ENCODE assay signal across 7 mouse cellular contexts in the genomic region with DNA sequence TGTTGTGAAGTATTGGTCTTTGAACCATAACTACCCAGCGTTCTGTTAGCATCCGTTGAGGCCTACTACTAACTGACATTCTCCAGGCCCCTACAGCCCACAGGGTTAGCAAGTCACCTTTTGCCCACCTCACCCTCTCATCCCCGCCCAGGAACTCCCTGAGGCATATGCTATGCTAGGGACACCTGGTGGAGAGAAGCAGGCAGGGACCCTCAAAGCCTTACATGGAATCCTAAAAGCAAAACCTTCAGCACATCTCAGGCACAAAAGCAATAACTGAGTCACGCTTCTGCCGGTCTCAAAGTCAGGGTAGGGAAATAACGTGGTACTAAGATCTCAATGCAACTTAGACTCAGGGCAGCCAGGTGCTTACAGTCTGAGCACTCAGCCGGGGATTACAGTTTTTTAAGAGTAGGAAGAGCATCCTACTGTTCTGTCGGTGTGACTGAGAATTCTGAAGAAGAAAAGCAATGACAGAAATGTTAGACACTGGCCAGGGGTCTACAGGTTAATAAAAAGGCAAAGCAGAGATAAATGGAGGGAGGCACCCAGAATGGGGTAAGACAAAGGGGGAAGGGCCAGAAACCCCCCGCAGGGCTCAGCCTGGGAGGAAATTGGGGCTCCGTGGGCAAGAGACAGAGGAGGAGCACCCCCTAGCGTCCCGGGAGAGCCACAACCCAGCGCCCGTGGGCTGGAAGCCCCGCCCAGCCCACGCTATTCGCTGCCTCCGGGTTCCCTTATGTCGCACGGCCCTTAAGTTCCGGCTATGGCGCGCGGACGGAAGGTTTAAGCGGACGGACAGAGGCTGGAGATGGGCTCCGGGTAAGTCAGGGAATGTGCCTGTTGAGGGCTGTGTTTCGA. TPM values are rescaled to one million over a fixed set of nuclear protein-coding genes. Genes with fewer than 3 reads are reported as not detected.
DNase-seq lines count a peak whose midpoint lies in the region; ATAC-seq lines count a peak whose summit lies in the region.

A gene (plus strand): TSS at position 789 of the 861 bp plus-strand sequence.

- H3K27ac ChIP-seq in intestine, embryonic 16.5 days (ENCODE audit: low read length), result peak within 1 kb of the TSS; percentile 87
- H3K27ac ChIP-seq in midbrain, embryonic 11.5 days (ENCODE audit: low read depth, low read length), result peak within 1 kb of the TSS; percentile 60

- intact Hi-C loops in left cerebral cortex, postnatal 36 days (cut with DNase I), result loop anchor here (5.0 kb wide), 2 partner anchors 58 to 183 kb away; no protein-coding TSS in a partner anchor

- H3K36me3 ChIP-seq in intestine, embryonic 16.5 days (ENCODE audit: control insufficient read depth, insufficient read depth, low read length), result peaks cover 10% of the 10 kb centered on the region
- H3K36me3 ChIP-seq in midbrain, embryonic 11.5 days (ENCODE audit: control insufficient read depth, insufficient read depth, low read length), result no peaks in the 10 kb centered on the region; the same call in 1 of the 2 replicates

- no peaks in the 10 kb centered on the region for H3K27me3 ChIP-seq in intestine, embryonic 16.5 days (replicated peaks; ENCODE audit: control insufficient read depth, insufficient read depth, low read length)
- no peaks in the 10 kb centered on the region for H3K27me3 ChIP-seq in midbrain, embryonic 11.5 days (ENCODE audit: control insufficient read depth, insufficient read depth, low read length)

- H3K9ac ChIP-seq in intestine, embryonic 16.5 days (ENCODE audit: low read depth, low read length), result peak within 1 kb of the TSS; percentile 94
- peak within 1 kb of the TSS; percentile 90 for H3K9ac ChIP-seq in midbrain, embryonic 11.5 days (ENCODE audit: low read length)

- H3K4me1 ChIP-seq in intestine, embryonic 16.5 days (ENCODE audit: control insufficient read depth, insufficient read depth, low read length), result peaks cover 9% of the 10 kb centered on the region
- peaks cover 6% of the 10 kb centered on the region; the same call in 1 of the 2 replicates for H3K4me1 ChIP-seq in midbrain, embryonic 11.5 days (ENCODE audit: control insufficient read depth, insufficient read depth, low read length)

- peak within 1 kb of the TSS; percentile 76 for H3K4me3 ChIP-seq in intestine, embryonic 16.5 days (ENCODE audit: low read length)
- peak within 1 kb of the TSS; percentile 66 for H3K4me3 ChIP-seq in midbrain, embryonic 11.5 days (ENCODE audit: low read depth, low read length)

- peak; percentile 98 for ATAC-seq in intestine, embryonic 16.5 days
- ATAC-seq in midbrain, embryonic 11.5 days (ENCODE audit: low FRiP score), result peak; percentile 97

- DNase-seq in adrenal gland, adult 8-10 months, result peak; percentile 90
- peak; percentile 99 for DNase-seq in embryo, embryonic 9.5 days (ENCODE audit: extremely low spot score)
- DNase-seq in gastrocnemius, postnatal 4 days (ENCODE audit: low spot score in 2 of 2), result peak; percentile 89 to 94
- peak; percentile 97 for DNase-seq in left cerebral cortex, postnatal 36 days (ENCODE audit: low spot score in 2 of 2)
- peak; percentile 100 for DNase-seq in midbrain, embryonic 11.5 days (ENCODE audit: low spot score, missing footprints)
- DNase-seq in skeletal muscle tissue, adult 2 months (ENCODE audit: low read depth, low spot score), result peak; percentile 89

- H3K4me2 ChIP-seq in intestine, embryonic 16.5 days (ENCODE audit: low read depth, low read length), result peak within 1 kb of the TSS; percentile 54
- peak within 1 kb of the TSS; percentile 64 for H3K4me2 ChIP-seq in midbrain, embryonic 11.5 days

- WGBS in intestine, embryonic 16.5 days, result 3% methylated on average over 29 of the region's 29 CpGs
- WGBS in midbrain, embryonic 11.5 days, result 5% methylated on average over 29 of the region's 29 CpGs

- no peaks in the 10 kb centered on the region for H3K9me3 ChIP-seq in intestine, embryonic 16.5 days (ENCODE audit: control insufficient read depth, low read length)
- no peaks in the 10 kb centered on the region for H3K9me3 ChIP-seq in midbrain, embryonic 11.5 days (ENCODE audit: control insufficient read depth, low read length)

RNA-seq across cellular contexts. Expression of the gene that starts here (rescaled TPM):
- 10 to 100 TPM; 27.2 to 31.9 (median 28.8) TPM for total RNA-seq in adrenal gland, adult 8-10 months (2022)
- 10 to 100 TPM; 23.9 to 26.5 TPM for total RNA-seq in gastrocnemius, postnatal 4 days (2021)
- 45.1 and 49.2 TPM in 2 replicates for polyA plus RNA-seq in intestine, embryonic 16.5 days (2015; fragmentation: Nextera tagmentation; extraction: Ambion mirVana)
- 10 to 100 TPM; 19.5 to 20.2 TPM for total RNA-seq in left cerebral cortex, postnatal 36 days (2021)
- 78.5 and 84.3 TPM in 2 replicates for polyA plus RNA-seq in midbrain, embryonic 11.5 days (2014; fragmentation: Nextera tagmentation; extraction: Ambion mirVana)

Comparison
In these comparisons a context has a peak if more than half of its experiments do, and no peak if none do; other contexts are left out.
1. Peak in every context shown above with its lines: DNase-seq, ATAC-seq, H3K4me3 ChIP-seq and H3K27ac ChIP-seq.